Mouse (Mus musculus) telencephalon, adult 2 months (tissue): ENCODE data around the gene Myo1h.

Experiments
- DNase-seq: peaks from one replicate; pipeline ENCODE4 v3.0.0-alpha.2; 2011; ENCODE audit warnings: low read depth, low spot score

Gene Myo1h

GRCm38 (mm10) chr5:114359586-114359985 is 70.6 kb downstream of the Myo1h start:
- no peak for DNase-seq

- DNase-seq = no peak
Observed at GRCm38 (mm10) chr5:114360968-114361367, 72.0 kb downstream of the Myo1h start.

GRCm38 (mm10) chr5:114365043-114365752 is 76.2 kb downstream of the Myo1h start:
- no peak for DNase-seq

GRCm38 (mm10) chr5:114368121-114368520 is 79.2 kb downstream of the Myo1h start:
- DNase-seq = no peak

GRCm38 (mm10) chr5:114368803-114369496 is 80.0 kb downstream of the Myo1h start:
- no peak for DNase-seq

- no peak for DNase-seq
Observed at GRCm38 (mm10) chr5:114369921-114370320, 81.0 kb downstream of the Myo1h start.

GRCm38 (mm10) chr5:114370371-114370776 is 81.4 kb downstream of the Myo1h start:
- no peak for DNase-seq

GRCm38 (mm10) chr5:114371331-114371730 is 82.4 kb downstream of the Myo1h start:
- DNase-seq = no peak

GRCm38 (mm10) chr5:114371731-114372473 is 82.9 kb downstream of the Myo1h start:
- DNase-seq = no peak

GRCm38 (mm10) chr5:114372565-114372964 is 83.6 kb downstream of the Myo1h start:
- DNase-seq = no peak

GRCm38 (mm10) chr5:114373174-114373573 is 84.2 kb downstream of the Myo1h start:
- no peak for DNase-seq

GRCm38 (mm10) chr5:114373581-114373980 is 84.6 kb downstream of the Myo1h start:
- DNase-seq = no peak

- no peak for DNase-seq
Observed at GRCm38 (mm10) chr5:114374409-114375213, 85.6 kb downstream of the Myo1h start.

- DNase-seq = no peak
Observed at GRCm38 (mm10) chr5:114378177-114378920, 89.4 kb downstream of the Myo1h start.

GRCm38 (mm10) chr5:114378936-114379335 is 90.0 kb downstream of the Myo1h start:
- no peak for DNase-seq

- no peak for DNase-seq
Observed at GRCm38 (mm10) chr5:114379763-114380162, 90.8 kb downstream of the Myo1h start.

- DNase-seq = peak; percentile 89
Observed at GRCm38 (mm10) chr5:114380209-114381012, 91.4 kb downstream of the Myo1h start, which contains the start of the genes Kctd10 and Ube3b. Gene Kctd10, minus strand, starts transcription at chr5:114380508. Gene Ube3b, plus strand, starts transcription at chr5:114380607.

GRCm38 (mm10) chr5:114381013-114381351 is 92.0 kb downstream of the Myo1h start:
- DNase-seq = no peak

- DNase-seq = no peak
Observed at GRCm38 (mm10) chr5:114383184-114383904, 94.4 kb downstream of the Myo1h start.
